In the genomic region with DNA sequence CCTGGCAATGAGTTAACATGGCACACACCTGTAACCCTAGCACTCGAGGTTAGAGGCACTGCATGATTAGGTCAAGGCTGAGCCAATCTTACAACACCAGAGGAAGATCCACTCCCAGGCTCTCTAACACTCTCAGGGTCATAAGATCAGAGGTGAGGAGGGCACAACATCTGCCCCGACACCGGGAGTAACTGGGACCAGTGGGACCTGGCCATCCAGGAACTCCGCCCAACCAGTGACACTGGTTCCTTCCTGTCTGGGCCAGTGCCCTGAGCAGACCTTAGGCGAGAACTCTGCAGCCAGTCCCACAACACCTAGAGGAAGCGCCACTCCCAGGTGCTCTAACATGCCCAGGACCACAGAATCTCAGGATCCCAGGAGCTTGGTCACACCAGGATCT, we compare ENCODE assay signal across 23 mouse cellular contexts. TPM values are rescaled to one million over a fixed set of nuclear protein-coding genes. Genes with fewer than 3 reads are reported as not detected.
"Had no signal": no experiment of that assay in that cellular context is flagged by ENCODE, and none has a peak within 500 bp of the region (broad histone marks: within the 10 kb centered on the region; RNA-seq: fewer than 3 reads in every experiment).

No protein-coding gene starts in this region.

- H3K9ac ChIP-seq: lung, embryonic 14.5 days; midbrain, embryonic 12.5 days; neural tube, embryonic 13.5 days; neural tube, embryonic 15.5 days; stomach, embryonic 15.5 days had no signal

- ATAC-seq: midbrain, embryonic 16.5 days had no signal

- H3K27ac ChIP-seq: midbrain, embryonic 10.5 days; midbrain, embryonic 12.5 days; neural tube, embryonic 13.5 days; neural tube, embryonic 15.5 days; stomach, embryonic 15.5 days; stomach, postnatal 0 days had no signal

- H3K4me2 ChIP-seq: lung, embryonic 14.5 days; midbrain, embryonic 12.5 days; neural tube, embryonic 13.5 days; neural tube, embryonic 15.5 days; stomach, embryonic 15.5 days had no signal

- DNase-seq: lung, adult 18-20 months; lung, embryonic 14.5 days; lung, postnatal 10 days; lung, postnatal 4 days; midbrain, embryonic 14.5 days; retina, postnatal 1 day; right cerebral cortex, adult 18-20 months; right cerebral cortex, postnatal 25 days; thymus, adult 18-20 months; thymus, postnatal 14 days; thymus, postnatal 36 days had no signal

- H3K4me1 ChIP-seq: midbrain, embryonic 10.5 days; midbrain, embryonic 12.5 days; neural tube, embryonic 13.5 days; neural tube, embryonic 15.5 days; stomach, embryonic 15.5 days had no signal

- H3K4me3 ChIP-seq: midbrain, embryonic 10.5 days; midbrain, embryonic 12.5 days; myocyte; neural tube, embryonic 13.5 days; neural tube, embryonic 15.5 days; stomach, embryonic 15.5 days had no signal

- H3K9me3 ChIP-seq: midbrain, embryonic 10.5 days; midbrain, embryonic 12.5 days; neural tube, embryonic 15.5 days; stomach, embryonic 15.5 days had no signal

- H3K27me3 ChIP-seq: midbrain, embryonic 12.5 days; neural tube, embryonic 13.5 days; neural tube, embryonic 15.5 days; stomach, embryonic 15.5 days had no signal

- H3K36me3 ChIP-seq: midbrain, embryonic 10.5 days; midbrain, embryonic 12.5 days; neural tube, embryonic 13.5 days; neural tube, embryonic 15.5 days; stomach, embryonic 15.5 days had no signal

RNA-seq across cellular contexts. Expression of a gene that starts 37.0 kb away (rescaled TPM):
- polyA plus RNA-seq: liver, embryonic 16.5 days; lung, embryonic 16.5 days; myocyte; spleen, adult 2 months; stomach, postnatal 0 days; testis, adult 2 months had no signal
